13 mouse cellular contexts compared by ENCODE assay signal in genomic region chr11:79230251-79230570, GRCm38 (mm10). TPM values are rescaled to one million over a fixed set of nuclear protein-coding genes. Genes with fewer than 3 reads are reported as not detected.
DNase-seq lines count a peak whose midpoint lies in the region; ATAC-seq and TF ChIP-seq lines count a peak whose summit lies in the region.
"Had no signal": no experiment of that assay in that cellular context is flagged by ENCODE, and none has a peak within 500 bp of the region (broad histone marks: within the 10 kb centered on the region; RNA-seq: fewer than 3 reads in every experiment).

No protein-coding gene starts in this region.

- H3K36me3 ChIP-seq in liver, adult 2 months (ENCODE audit: control insufficient read depth, insufficient read depth, low read length) = no peaks in the 10 kb centered on the region
- no peaks in the 10 kb centered on the region for H3K36me3 ChIP-seq in liver, postnatal 0 days (replicated peaks; ENCODE audit: insufficient read depth, low read length)
- H3K36me3 ChIP-seq in kidney, postnatal 0 days (ENCODE audit: insufficient read depth, low read length) = no peaks in the 10 kb centered on the region
- no peaks in the 10 kb centered on the region for H3K36me3 ChIP-seq in small intestine, adult 2 months (ENCODE audit: control insufficient read depth, insufficient read depth, low read length)
- H3K36me3 ChIP-seq: hindbrain, embryonic 13.5 days; liver, embryonic 15.5 days had no signal

- H3K9me3 ChIP-seq in liver, postnatal 0 days (ENCODE audit: low read length) = no peaks in the 10 kb centered on the region
- no peaks in the 10 kb centered on the region for H3K9me3 ChIP-seq in kidney, postnatal 0 days (replicated peaks; ENCODE audit: low read length)
- H3K9me3 ChIP-seq: hindbrain, embryonic 13.5 days; limb, embryonic 13.5 days; liver, embryonic 15.5 days had no signal

- no peaks in the 10 kb centered on the region for H3K79me2 ChIP-seq in liver, adult 2 months (ENCODE audit: control insufficient read depth, insufficient read depth, low read length)

- ATAC-seq in liver, postnatal 0 days = no peak
- ATAC-seq in kidney, postnatal 0 days (replicated peaks; ENCODE audit: low FRiP score, low read depth) = peak; percentile 33; the same call in 1 of the 2 replicates

- 35% methylated on average over 13 of the region's 13 CpGs for WGBS in liver, adult 2 months
- WGBS in liver, postnatal 0 days (ENCODE audit: insufficient replicate concordance) = 86% methylated on average over 13 of the region's 13 CpGs
- 59% methylated on average over 13 of the region's 13 CpGs for WGBS in kidney, postnatal 0 days
- 27% methylated on average over 13 of the region's 13 CpGs for WGBS in small intestine, adult 2 months

- no peak overlapping the region for H3K4me2 ChIP-seq in liver, postnatal 0 days (ENCODE audit: low read depth, low read length)
- H3K4me2 ChIP-seq in kidney, postnatal 0 days (ENCODE audit: low read length) = no peak overlapping the region
- H3K4me2 ChIP-seq: heart, embryonic 11.5 days; hindbrain, embryonic 13.5 days; limb, embryonic 13.5 days; liver, embryonic 15.5 days had no signal

- no peak for TF ChIP-seq POLR2A in liver, adult 2 months (IDR thresholded peaks at IDR 0.05; ENCODE audit: extremely low read depth, insufficient read depth, low read length)
- TF ChIP-seq POLR2A in small intestine, adult 2 months (IDR thresholded peaks at IDR 0.05; ENCODE audit: low read depth, low read length) = no peak

- TF ChIP-seq CTCF in liver, adult 2 months (IDR thresholded peaks at IDR 0.05; ENCODE audit: low read depth, low read length) = no peak
- TF ChIP-seq CTCF in liver, postnatal 0 days (IDR thresholded peaks at IDR 0.05; ENCODE audit: low read depth) = no peak
- no peak for TF ChIP-seq CTCF in kidney, postnatal 0 days (IDR thresholded peaks at IDR 0.05; ENCODE audit: low read depth)
- TF ChIP-seq CTCF in small intestine, adult 2 months (IDR thresholded peaks at IDR 0.05; ENCODE audit: extremely low read depth, insufficient read length, insufficient replicate concordance, low read depth, low read length) = no peak

- DNase-seq in liver, adult 2 months (ENCODE audit: extremely low read depth, low read depth, low spot score) = no peak
- DNase-seq in liver, postnatal 0 days = no peak
- DNase-seq in kidney, adult 18-20 months = peak; percentile 82
- DNase-seq in kidney, postnatal 0 days (ENCODE audit: low spot score) = no peak
- DNase-seq in left cerebral cortex, adult 11 months (ENCODE audit: low spot score) = no peak
- DNase-seq in right cerebral cortex, postnatal 4 days = no peak
- DNase-seq: adrenal gland, postnatal 25 days; embryo, embryonic 11 days had no signal

- peaks cover 17% of the 10 kb centered on the region for H3K4me1 ChIP-seq in liver, adult 2 months (ENCODE audit: control insufficient read depth, insufficient read depth, low read length)
- no peaks in the 10 kb centered on the region for H3K4me1 ChIP-seq in liver, postnatal 0 days (ENCODE audit: insufficient read depth)
- peaks cover 17% of the 10 kb centered on the region for H3K4me1 ChIP-seq in kidney, postnatal 0 days (replicated peaks; ENCODE audit: insufficient read depth, low read length)
- H3K4me1 ChIP-seq in small intestine, adult 2 months (ENCODE audit: control insufficient read depth, insufficient read depth, insufficient read length, low read length) = peaks cover 15% of the 10 kb centered on the region; the same call in 1 of the 2 replicates
- H3K4me1 ChIP-seq: liver, embryonic 15.5 days had no signal

- no peak overlapping the region for H3K4me3 ChIP-seq in liver, adult 2 months (ENCODE audit: insufficient read depth, low read depth, low read length)
- H3K4me3 ChIP-seq in liver, postnatal 0 days (ENCODE audit: low read depth, low read length) = no peak overlapping the region
- H3K4me3 ChIP-seq in kidney, postnatal 0 days (replicated peaks; ENCODE audit: low read depth, low read length) = no peak overlapping the region
- peak overlapping the region; percentile 11 for H3K4me3 ChIP-seq in small intestine, adult 2 months (ENCODE audit: low read depth, low read length)
- H3K4me3 ChIP-seq: hindbrain, embryonic 13.5 days; limb, embryonic 13.5 days; liver, embryonic 15.5 days had no signal

- peak overlapping the region; percentile 71 for H3K27ac ChIP-seq in liver, adult 2 months (replicated peaks; ENCODE audit: insufficient read depth, low read depth, low read length)
- H3K27ac ChIP-seq in liver, postnatal 0 days (ENCODE audit: low read depth) = no peak overlapping the region
- H3K27ac ChIP-seq in kidney, postnatal 0 days = peak overlapping the region; percentile 93
- peak overlapping the region; percentile 90 for H3K27ac ChIP-seq in small intestine, adult 2 months (ENCODE audit: insufficient read depth, low read depth, low read length)
- H3K27ac ChIP-seq: hindbrain, embryonic 13.5 days; liver, embryonic 15.5 days had no signal

- peak overlapping the region; percentile 16; the same call in 1 of the 2 replicates for H3K9ac ChIP-seq in liver, adult 2 months (ENCODE audit: low read depth, low read length)
- no peak overlapping the region for H3K9ac ChIP-seq in liver, postnatal 0 days (replicated peaks)
- H3K9ac ChIP-seq in kidney, postnatal 0 days (ENCODE audit: low read depth, low read length) = no peak overlapping the region; the same call in 1 of the 2 replicates
- H3K9ac ChIP-seq: hindbrain, embryonic 13.5 days; limb, embryonic 13.5 days; liver, embryonic 15.5 days had no signal

- no peaks in the 10 kb centered on the region for H3K27me3 ChIP-seq in liver, adult 2 months (ENCODE audit: control insufficient read depth, insufficient read depth, low read length)
- H3K27me3 ChIP-seq in liver, postnatal 0 days (ENCODE audit: insufficient read depth, low read length) = no peaks in the 10 kb centered on the region
- no peaks in the 10 kb centered on the region for H3K27me3 ChIP-seq in kidney, postnatal 0 days (ENCODE audit: insufficient read depth, low read length)
- H3K27me3 ChIP-seq in small intestine, adult 2 months (ENCODE audit: control insufficient read depth, insufficient read depth, low read length) = no peaks in the 10 kb centered on the region
- H3K27me3 ChIP-seq: hindbrain, embryonic 13.5 days; limb, embryonic 13.5 days; liver, embryonic 15.5 days had no signal

- no peak for TF ChIP-seq EP300 in liver, postnatal 0 days (IDR thresholded peaks at IDR 0.05; ENCODE audit: low read depth)

RNA-seq across cellular contexts. Expression of gene Wsb1, which starts 24.3 kb away (rescaled TPM):
- 20.6 and 29.9 TPM in 2 replicates for total RNA-seq in liver, adult 2 months (2014; rRNA removed)
- 20.2 and 23.4 TPM in 2 replicates for polyA plus RNA-seq in liver, adult 2 months (2012; rRNA removed)
- polyA plus RNA-seq in liver, postnatal 0 days (2015; fragmentation: Nextera tagmentation; extraction: Ambion mirVana) = 23.3 and 26.3 TPM in 2 replicates
- 265 and 274 TPM in 2 replicates for polyA plus RNA-seq in kidney, postnatal 0 days (2015; fragmentation: Nextera tagmentation; extraction: Ambion mirVana)
- 24.3 and 47.5 TPM in 2 replicates for polyA plus RNA-seq in small intestine, adult 2 months (2012; rRNA removed)
